Mouse (Mus musculus): ENCODE data around the gene Tspan1. TPM values are rescaled to one million over a fixed set of nuclear protein-coding genes. Genes with fewer than 3 reads are reported as not detected.

The Tspan1 gene
- polyA plus RNA-seq, 1 experiment from 2014 or later = 2.1 TPM

GRCm38 (mm10) chr4:116177140-116177539 is 9.7 kb upstream of the Tspan1 start:
- H3K9ac ChIP-seq = no peak overlapping the region
- H3K9me3 ChIP-seq (replicated peaks) = no peaks in the 10 kb centered on the region
- H3K36me3 ChIP-seq = no peaks in the 10 kb centered on the region
- peak; percentile 37 for ATAC-seq (replicated peaks; ENCODE audit: low FRiP score)
- peaks cover 42% of the 10 kb centered on the region for H3K4me1 ChIP-seq
- no peaks in the 10 kb centered on the region for H3K27me3 ChIP-seq
- H3K27ac ChIP-seq = peak overlapping the region; percentile 92
- H3K4me3 ChIP-seq (replicated peaks) = peak overlapping the region; percentile 30
- peak overlapping the region; percentile 52 for H3K4me2 ChIP-seq
- 15% methylated on average over 5 of the region's 5 CpGs for WGBS

- H3K27ac ChIP-seq = peak overlapping the region; percentile 92
- H3K36me3 ChIP-seq = no peaks in the 10 kb centered on the region
- H3K9me3 ChIP-seq (replicated peaks) = no peaks in the 10 kb centered on the region
- peak overlapping the region; percentile 30 for H3K4me3 ChIP-seq (replicated peaks)
- whole genome bisulfite sequencing = 14% methylated on average over 10 of the region's 10 CpGs
- ATAC-seq (replicated peaks; ENCODE audit: low FRiP score) = peak; percentile 87
- peak overlapping the region; percentile 52 for H3K4me2 ChIP-seq
- H3K27me3 ChIP-seq = no peaks in the 10 kb centered on the region
- peak overlapping the region; percentile 32; the same call in 1 of the 2 replicates for H3K9ac ChIP-seq
- peaks cover 39% of the 10 kb centered on the region for H3K4me1 ChIP-seq
These were observed 9.2 kb upstream of the Tspan1 start for GRCm38 (mm10) chr4:116176543-116176988.

- Histone ChIP-seq H3K27ac (peak overlapping the region; percentile 92), H3K36me3 (no peaks in the 10 kb centered on the region), H3K9me3 (replicated peaks) (no peaks in the 10 kb centered on the region), H3K9ac (peak overlapping the region; percentile 32; the same call in 1 of the 2 replicates), H3K4me2 (peak overlapping the region; percentile 52), H3K4me1 (peaks cover 39% of the 10 kb centered on the region), H3K4me3 (replicated peaks) (peak overlapping the region; percentile 30), H3K27me3 (no peaks in the 10 kb centered on the region)
- no peak; the same call in none of the 2 replicates for ATAC-seq (replicated peaks; ENCODE audit: low FRiP score)
- 66% methylated on average over 7 of the region's 7 CpGs for WGBS
These were observed 8.5 kb upstream of the Tspan1 start for GRCm38 (mm10) chr4:116175711-116176542.

- Histone ChIP-seq H3K4me3 (replicated peaks) (no peak overlapping the region), H3K4me1 (peaks cover 39% of the 10 kb centered on the region), H3K27me3 (no peaks in the 10 kb centered on the region), H3K9ac (no peak overlapping the region), H3K27ac (peak overlapping the region; percentile 92; the same call in 1 of the 2 replicates), H3K9me3 (replicated peaks) (no peaks in the 10 kb centered on the region), H3K36me3 (no peaks in the 10 kb centered on the region), H3K4me2 (no peak overlapping the region)
- ATAC-seq (replicated peaks; ENCODE audit: low FRiP score) = no peak
These were observed 7.7 kb upstream of the Tspan1 start for GRCm38 (mm10) chr4:116175136-116175535.

GRCm38 (mm10) chr4:116174466-116175116 is 7.2 kb upstream of the Tspan1 start:
- Histone ChIP-seq H3K4me3 (replicated peaks) (no peak overlapping the region), H3K36me3 (no peaks in the 10 kb centered on the region), H3K27ac (peak overlapping the region; percentile 92; the same call in 1 of the 2 replicates), H3K9me3 (replicated peaks) (no peaks in the 10 kb centered on the region), H3K4me2 (no peak overlapping the region), H3K27me3 (no peaks in the 10 kb centered on the region), H3K9ac (no peak overlapping the region), H3K4me1 (peaks cover 39% of the 10 kb centered on the region)
- 52% methylated on average over 6 of the region's 6 CpGs for WGBS
- ATAC-seq (replicated peaks; ENCODE audit: low FRiP score) = no peak

GRCm38 (mm10) chr4:116173752-116174151 is 6.4 kb upstream of the Tspan1 start:
- WGBS = 90% methylated on average over 4 of the region's 4 CpGs
- H3K9ac ChIP-seq = no peak overlapping the region
- no peaks in the 10 kb centered on the region for H3K9me3 ChIP-seq (replicated peaks)
- no peak overlapping the region for H3K27ac ChIP-seq
- no peaks in the 10 kb centered on the region for H3K27me3 ChIP-seq
- H3K4me1 ChIP-seq = peaks cover 41% of the 10 kb centered on the region
- no peak overlapping the region for H3K4me3 ChIP-seq (replicated peaks)
- H3K4me2 ChIP-seq = no peak overlapping the region
- no peak for ATAC-seq (replicated peaks; ENCODE audit: low FRiP score)
- H3K36me3 ChIP-seq = no peaks in the 10 kb centered on the region

- no peaks in the 10 kb centered on the region for H3K27me3 ChIP-seq
- no peaks in the 10 kb centered on the region for H3K36me3 ChIP-seq
- no peak within 1 kb of the TSS for H3K4me2 ChIP-seq
- H3K9me3 ChIP-seq (replicated peaks) = no peaks in the 10 kb centered on the region
- H3K27ac ChIP-seq = no peak within 1 kb of the TSS
- no peak within 1 kb of the TSS for H3K4me3 ChIP-seq (replicated peaks)
- H3K4me1 ChIP-seq = peaks cover 41% of the 10 kb centered on the region
- ATAC-seq (replicated peaks; ENCODE audit: low FRiP score) = no peak
- WGBS = 92% methylated on average over 6 of the region's 6 CpGs
- H3K9ac ChIP-seq = no peak within 1 kb of the TSS
These were observed 5.7 kb upstream of the Tspan1 start, which contains the start of the genes 1700042G07Rik and Gm49337 for GRCm38 (mm10) chr4:116173072-116173471. 1700042G07Rik (plus strand) TSS chr4:116173372. Gm49337 (plus strand) TSS chr4:116173384.

GRCm38 (mm10) chr4:116169353-116169672 is 1.9 kb upstream of the Tspan1 start:
- no peak overlapping the region for H3K27ac ChIP-seq
- peaks cover 20% of the 10 kb centered on the region for H3K4me1 ChIP-seq
- H3K9me3 ChIP-seq (replicated peaks) = no peaks in the 10 kb centered on the region
- WGBS = 76% methylated on average over 3 of the region's 3 CpGs
- peak; percentile 19; the same call in 1 of the 2 replicates for ATAC-seq (replicated peaks; ENCODE audit: low FRiP score)
- no peak overlapping the region for H3K9ac ChIP-seq
- no peaks in the 10 kb centered on the region for H3K36me3 ChIP-seq
- H3K4me3 ChIP-seq (replicated peaks) = no peak overlapping the region
- H3K4me2 ChIP-seq = no peak overlapping the region
- H3K27me3 ChIP-seq = no peaks in the 10 kb centered on the region

- H3K9me3 ChIP-seq (replicated peaks) = no peaks in the 10 kb centered on the region
- no peak overlapping the region for H3K27ac ChIP-seq
- H3K4me1 ChIP-seq = peaks cover 18% of the 10 kb centered on the region
- no peak overlapping the region for H3K4me3 ChIP-seq (replicated peaks)
- H3K36me3 ChIP-seq = no peaks in the 10 kb centered on the region
- H3K9ac ChIP-seq = no peak overlapping the region
- no peak overlapping the region for H3K4me2 ChIP-seq
- H3K27me3 ChIP-seq = no peaks in the 10 kb centered on the region
- WGBS = 82% methylated on average over 7 of the region's 8 CpGs
- peak; percentile 45; the same call in 1 of the 2 replicates for ATAC-seq (replicated peaks; ENCODE audit: low FRiP score)
These were observed 1.4 kb upstream of the Tspan1 start for GRCm38 (mm10) chr4:116168617-116169352.

GRCm38 (mm10) chr4:116165708-116166407 is 1.5 kb downstream of the Tspan1 start:
- H3K27ac ChIP-seq = no peak overlapping the region
- no peak overlapping the region for H3K9ac ChIP-seq
- H3K27me3 ChIP-seq = no peaks in the 10 kb centered on the region
- H3K4me2 ChIP-seq = no peak overlapping the region
- 0 out of 2 replicates have a peak, but pooled peaks cover 4% of the 10 kb centered on the region for H3K36me3 ChIP-seq
- H3K9me3 ChIP-seq (replicated peaks) = no peaks in the 10 kb centered on the region
- 52% methylated on average over 8 of the region's 8 CpGs for WGBS
- peaks cover 26% of the 10 kb centered on the region for H3K4me1 ChIP-seq
- ATAC-seq (replicated peaks; ENCODE audit: low FRiP score) = no peak
- H3K4me3 ChIP-seq (replicated peaks) = no peak overlapping the region

- H3K27ac ChIP-seq = peak overlapping the region; percentile 15; the same call in 1 of the 2 replicates
- peaks cover 8% of the 10 kb centered on the region for H3K36me3 ChIP-seq
- no peak for ATAC-seq (replicated peaks; ENCODE audit: low FRiP score)
- H3K4me2 ChIP-seq = no peak overlapping the region
- no peak overlapping the region for H3K9ac ChIP-seq
- H3K27me3 ChIP-seq = no peaks in the 10 kb centered on the region
- no peak overlapping the region for H3K4me3 ChIP-seq (replicated peaks)
- 78% methylated on average over 2 of the region's 2 CpGs for WGBS
- H3K9me3 ChIP-seq (replicated peaks) = no peaks in the 10 kb centered on the region
- peaks cover 33% of the 10 kb centered on the region for H3K4me1 ChIP-seq
These were observed 2.4 kb downstream of the Tspan1 start for GRCm38 (mm10) chr4:116164759-116165554.
